Comparison of ENCODE assay signal across 8 mouse cellular contexts in the genomic region with DNA sequence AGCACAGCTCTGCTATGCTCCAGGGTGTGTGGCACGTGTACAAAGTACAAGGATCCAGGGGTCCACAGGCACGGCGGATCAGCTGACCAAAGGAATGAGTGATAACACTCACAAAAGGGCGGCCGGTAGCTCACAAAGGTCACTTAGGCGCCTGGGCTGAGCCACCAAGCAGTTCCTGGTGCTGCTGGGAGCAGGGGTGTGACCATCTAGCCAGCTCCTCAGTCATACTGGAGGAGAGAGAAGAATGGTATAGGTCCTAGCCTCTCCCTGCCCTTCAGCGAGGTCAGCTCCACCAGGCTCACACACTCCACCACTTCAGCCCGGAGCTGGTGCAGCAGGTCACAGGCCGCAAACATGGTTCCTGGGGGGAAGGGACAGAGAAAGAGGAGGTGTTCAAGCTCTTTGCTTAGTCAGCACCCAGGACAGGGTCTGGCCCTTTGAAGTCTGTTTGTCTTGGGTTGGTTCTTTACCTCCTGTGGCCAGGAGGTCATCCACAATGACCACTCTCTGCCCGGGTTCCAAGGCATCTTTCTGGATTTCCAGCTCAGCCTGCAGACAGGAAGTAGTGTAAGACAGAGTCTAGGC. TPM values are rescaled to one million over a fixed set of nuclear protein-coding genes. Genes with fewer than 3 reads are reported as not detected.
DNase-seq lines count a peak whose midpoint lies in the region; ATAC-seq and TF ChIP-seq lines count a peak whose summit lies in the region.
"Had no signal": no experiment of that assay in that cellular context is flagged by ENCODE, and none has a peak within 500 bp of the region (broad histone marks: within the 10 kb centered on the region; RNA-seq: fewer than 3 reads in every experiment).

No protein-coding gene starts in this region.

- H3K4me1 ChIP-seq in hindbrain, embryonic 12.5 days, result peaks cover 43% of the 10 kb centered on the region
- peaks cover 51% of the 10 kb centered on the region for H3K4me1 ChIP-seq in liver, embryonic 11.5 days (replicated peaks; ENCODE audit: control insufficient read depth, insufficient read depth, low read length)
- peaks cover 21% of the 10 kb centered on the region for H3K4me1 ChIP-seq in thymus, adult 2 months (replicated peaks; ENCODE audit: control insufficient read depth, insufficient read depth, low read length)

- peaks cover 39% of the 10 kb centered on the region for H3K36me3 ChIP-seq in hindbrain, embryonic 12.5 days
- peaks cover 34% of the 10 kb centered on the region for H3K36me3 ChIP-seq in liver, embryonic 11.5 days (ENCODE audit: control insufficient read depth, insufficient read depth, low read length)
- peaks cover 23% of the 10 kb centered on the region for H3K36me3 ChIP-seq in thymus, adult 2 months (ENCODE audit: control insufficient read depth, insufficient read depth, low read length)

- no peak overlapping the region for H3K4me3 ChIP-seq in hindbrain, embryonic 12.5 days
- peak overlapping the region; percentile 71 for H3K4me3 ChIP-seq in liver, embryonic 11.5 days (ENCODE audit: low read depth, low read length)
- no peak overlapping the region for H3K4me3 ChIP-seq in thymus, adult 2 months (ENCODE audit: control insufficient read depth, insufficient read depth, low read length)

- no peak for TF ChIP-seq CTCF in thymus, adult 2 months (IDR thresholded peaks at IDR 0.05; ENCODE audit: borderline replicate concordance, control insufficient read depth, extremely low read depth, insufficient read depth, low read length, poor library complexity)

- H3K9ac ChIP-seq in hindbrain, embryonic 12.5 days, result no peak overlapping the region
- peak overlapping the region; percentile 87 for H3K9ac ChIP-seq in liver, embryonic 11.5 days (ENCODE audit: low read depth, low read length)

- WGBS in hindbrain, embryonic 12.5 days, result 41% methylated on average over 10 of the region's 10 CpGs
- 22% methylated on average over 10 of the region's 10 CpGs for WGBS in liver, embryonic 11.5 days
- 84% methylated on average over 10 of the region's 10 CpGs for WGBS in thymus, adult 2 months

- DNase-seq in 3134 (ENCODE audit: extremely low read depth, insufficient read length, low spot score) (peak; percentile 55), 3T3-L1 (ENCODE audit: low read depth, low spot score) (peak; percentile 56)
- DNase-seq in liver, embryonic 11.5 days (ENCODE audit: low spot score), result no peak
- no peak for DNase-seq in thymus, adult 2 months
- no peak for DNase-seq in layer of hippocampus, adult 9-11 months
- DNase-seq: heart, postnatal 4 days had no signal

- peak overlapping the region; percentile 79; the same call in 1 of the 2 replicates for H3K4me2 ChIP-seq in hindbrain, embryonic 12.5 days (replicated peaks)
- H3K4me2 ChIP-seq in liver, embryonic 11.5 days, result peak overlapping the region; percentile 91

- no peaks in the 10 kb centered on the region for H3K27me3 ChIP-seq in hindbrain, embryonic 12.5 days
- H3K27me3 ChIP-seq in liver, embryonic 11.5 days (replicated peaks; ENCODE audit: control insufficient read depth, insufficient read depth, low read length), result no peaks in the 10 kb centered on the region
- no peaks in the 10 kb centered on the region for H3K27me3 ChIP-seq in thymus, adult 2 months (ENCODE audit: control insufficient read depth, insufficient read depth, low read length)

- no peaks in the 10 kb centered on the region for H3K9me3 ChIP-seq in hindbrain, embryonic 12.5 days (replicated peaks)
- no peaks in the 10 kb centered on the region for H3K9me3 ChIP-seq in liver, embryonic 11.5 days (ENCODE audit: control insufficient read depth, low read length)

- 0 out of 2 replicates have a peak overlapping the region, but pooled peaks have one; percentile 40 for H3K27ac ChIP-seq in hindbrain, embryonic 12.5 days
- peak overlapping the region; percentile 85 for H3K27ac ChIP-seq in liver, embryonic 11.5 days (ENCODE audit: low read depth, low read length)
- no peak overlapping the region for H3K27ac ChIP-seq in thymus, adult 2 months (ENCODE audit: control insufficient read depth, insufficient read depth, low read length)

- TF ChIP-seq POLR2A in thymus, adult 2 months (IDR thresholded peaks at IDR 0.05; ENCODE audit: control insufficient read depth, extremely low read depth, insufficient read depth, low read length, poor library complexity), result no peak

- ATAC-seq in hindbrain, embryonic 12.5 days (ENCODE audit: low FRiP score), result no peak
- ATAC-seq in liver, embryonic 11.5 days (replicated peaks; ENCODE audit: low FRiP score), result peak; percentile 26
- no peak for ATAC-seq in granulocyte monocyte progenitor cell, adult 5-6 weeks (replicated peaks; ENCODE audit: poor library complexity, severe bottlenecking)

RNA-seq across cellular contexts. Expression of gene Aprt, which starts 1.9 kb away (rescaled TPM):
- 160 and 185 TPM in 2 replicates for polyA plus RNA-seq in hindbrain, embryonic 12.5 days (2016; fragmentation: Nextera tagmentation; extraction: Ambion mirVana)
- 400 and 425 TPM in 2 replicates for polyA plus RNA-seq in liver, embryonic 11.5 days (2014; fragmentation: Nextera tagmentation; extraction: Ambion mirVana)
- total RNA-seq in granulocyte monocyte progenitor cell, adult 5-6 weeks (2014; fragmentation: Nextera tagmentation), result 276 and 290 TPM in 2 replicates
- total RNA-seq in granulocyte monocyte progenitor cell, adult 5-6 weeks (2017), result 139 and 228 TPM in 2 replicates
- 119 and 136 TPM in 2 replicates for polyA plus RNA-seq in thymus, adult 2 months (2012; rRNA removed)

RNA-seq across cellular contexts. Expression of gene Cdt1, which starts 6.9 kb away (rescaled TPM):
- 22.7 and 23.9 TPM in 2 replicates for polyA plus RNA-seq in hindbrain, embryonic 12.5 days (2016; fragmentation: Nextera tagmentation; extraction: Ambion mirVana)
- polyA plus RNA-seq in liver, embryonic 11.5 days (2014; fragmentation: Nextera tagmentation; extraction: Ambion mirVana), result 93.2 and 98.2 TPM in 2 replicates
- 76.0 and 153 TPM in 2 replicates for total RNA-seq in granulocyte monocyte progenitor cell, adult 5-6 weeks (2014; fragmentation: Nextera tagmentation)
- 38.6 and 38.8 TPM in 2 replicates for total RNA-seq in granulocyte monocyte progenitor cell, adult 5-6 weeks (2017)
- polyA plus RNA-seq in thymus, adult 2 months (2012; rRNA removed), result 136 and 210 TPM in 2 replicates

RNA-seq across cellular contexts. Expression of gene Piezo1, which starts 23.6 kb away (rescaled TPM):
- polyA plus RNA-seq in hindbrain, embryonic 12.5 days (2016; fragmentation: Nextera tagmentation; extraction: Ambion mirVana), result 8.9 TPM in 2 replicates
- polyA plus RNA-seq in liver, embryonic 11.5 days (2014; fragmentation: Nextera tagmentation; extraction: Ambion mirVana), result 29.7 and 45.8 TPM in 2 replicates
- 19.4 and 67.1 TPM in 2 replicates for total RNA-seq in granulocyte monocyte progenitor cell, adult 5-6 weeks (2014; fragmentation: Nextera tagmentation)
- 15.8 and 22.4 TPM in 2 replicates for total RNA-seq in granulocyte monocyte progenitor cell, adult 5-6 weeks (2017)
- 93.6 and 106 TPM in 2 replicates for polyA plus RNA-seq in thymus, adult 2 months (2012; rRNA removed)

RNA-seq across cellular contexts. Expression of gene Galns, which starts 36.5 kb away (rescaled TPM):
- 6.3 and 6.9 TPM in 2 replicates for polyA plus RNA-seq in hindbrain, embryonic 12.5 days (2016; fragmentation: Nextera tagmentation; extraction: Ambion mirVana)
- polyA plus RNA-seq in liver, embryonic 11.5 days (2014; fragmentation: Nextera tagmentation; extraction: Ambion mirVana), result 6.5 and 6.6 TPM in 2 replicates
- total RNA-seq in granulocyte monocyte progenitor cell, adult 5-6 weeks (2014; fragmentation: Nextera tagmentation), result 39.0 and 46.3 TPM in 2 replicates
- 36.1 and 46.6 TPM in 2 replicates for total RNA-seq in granulocyte monocyte progenitor cell, adult 5-6 weeks (2017)
- 15.6 and 19.2 TPM in 2 replicates for polyA plus RNA-seq in thymus, adult 2 months (2012; rRNA removed)

RNA-seq across cellular contexts. Expression of gene Trappc2l, which starts 36.7 kb away (rescaled TPM):
- 48.2 and 52.6 TPM in 2 replicates for polyA plus RNA-seq in hindbrain, embryonic 12.5 days (2016; fragmentation: Nextera tagmentation; extraction: Ambion mirVana)
- 40.3 and 44.6 TPM in 2 replicates for polyA plus RNA-seq in liver, embryonic 11.5 days (2014; fragmentation: Nextera tagmentation; extraction: Ambion mirVana)
- total RNA-seq in granulocyte monocyte progenitor cell, adult 5-6 weeks (2014; fragmentation: Nextera tagmentation), result 41.0 and 55.7 TPM in 2 replicates
- 16.1 and 21.7 TPM in 2 replicates for total RNA-seq in granulocyte monocyte progenitor cell, adult 5-6 weeks (2017)
- 104 and 133 TPM in 2 replicates for polyA plus RNA-seq in thymus, adult 2 months (2012; rRNA removed)

Comparison
In these comparisons a context has a peak if more than half of its experiments do, and no peak if none do; other contexts are left out.
1. DNase-seq: peak in 3134 (single experiment) and 3T3-L1 (single experiment); none in liver, embryonic 11.5 days (single experiment), thymus, adult 2 months (single experiment) and layer of hippocampus, adult 9-11 months (single experiment).